Mouse (Mus musculus) midbrain, embryonic 11.5 days (tissue): ENCODE results near the gene Rras2. TPM values are rescaled to one million over a fixed set of nuclear protein-coding genes. Genes with fewer than 3 reads are reported as not detected.

Source experiments
- polyA plus RNA-seq: library from polyadenylated mRNA; unstranded; fragments of >200 nt; fragmentation: Nextera tagmentation; extraction: Ambion mirVana; gene quantifications from 2 replicates; pipeline ENCODE4 v1.2.1, GENCODE M21; 2014

Rras2 gene
- polyA plus RNA-seq, 1 experiment from 2014 or later, result 26.7 TPM

Other genes with a start within 250 kb of the Rras2 start
- gene Copb1, start 136.9 kb upstream of the Rras2 start, polyA plus RNA-seq, result 117 and 140 TPM in 2 replicates
- 489 and 490 TPM in 2 replicates for gene Psma1, start 158.3 kb upstream of the Rras2 start, polyA plus RNA-seq